Mouse (Mus musculus): ENCODE results near the gene Tmem131. TPM values are rescaled to one million over a fixed set of nuclear protein-coding genes. Genes with fewer than 3 reads are reported as not detected.
A peak's percentile ranks its signal among the peaks of the same experiment; 100 is the strongest.

Tmem131 gene
- polyA plus RNA-seq, 1 experiment from 2014 or later: 13.1 TPM

GRCm38 (mm10) chr1:36785238-36785641 lies 158.2 kb downstream of the Tmem131 start:
- peaks cover 9% of the 10 kb centered on the region for H3K4me1 ChIP-seq (ENCODE audit: control insufficient read depth, insufficient read depth, low read length)
- no peaks in the 10 kb centered on the region for H3K36me3 ChIP-seq (ENCODE audit: control insufficient read depth, insufficient read depth, low read length)
- peak overlapping the region; percentile 55 for H3K4me3 ChIP-seq (replicated peaks; ENCODE audit: low read length)
- peak overlapping the region; percentile 71 for H3K9ac ChIP-seq (ENCODE audit: low read length)
- H3K27me3 ChIP-seq (ENCODE audit: control insufficient read depth, insufficient read depth, low read length): no peaks in the 10 kb centered on the region
- peak; percentile 34; the same call in 1 of the 2 replicates for ATAC-seq (ENCODE audit: insufficient read depth, low FRiP score)
- H3K4me2 ChIP-seq (ENCODE audit: low read depth, low read length): peak overlapping the region; percentile 99
- no peaks in the 10 kb centered on the region; the same call in 1 of the 2 replicates for H3K9me3 ChIP-seq (replicated peaks; ENCODE audit: control insufficient read depth, low read length)
- WGBS: 1% methylated on average over 16 of the region's 16 CpGs
- no peak overlapping the region for H3K27ac ChIP-seq (ENCODE audit: low read length)

GRCm38 (mm10) chr1:36784365-36785134 lies 158.9 kb downstream of the Tmem131 start:
- Histone ChIP-seq H3K4me3 (replicated peaks; ENCODE audit: low read length) (peak overlapping the region; percentile 55), H3K27ac (ENCODE audit: low read length) (no peak overlapping the region), H3K9ac (ENCODE audit: low read length) (peak overlapping the region; percentile 71), H3K4me2 (ENCODE audit: low read depth, low read length) (peak overlapping the region; percentile 99), H3K4me1 (ENCODE audit: control insufficient read depth, insufficient read depth, low read length) (peaks cover 9% of the 10 kb centered on the region), H3K9me3 (replicated peaks; ENCODE audit: control insufficient read depth, low read length) (no peaks in the 10 kb centered on the region; the same call in 1 of the 2 replicates), H3K27me3 (ENCODE audit: control insufficient read depth, insufficient read depth, low read length) (no peaks in the 10 kb centered on the region), H3K36me3 (ENCODE audit: control insufficient read depth, insufficient read depth, low read length) (no peaks in the 10 kb centered on the region)
- peak; percentile 31; the same call in 1 of the 2 replicates for ATAC-seq (ENCODE audit: insufficient read depth, low FRiP score)
- WGBS: 3% methylated on average over 20 of the region's 20 CpGs

- Histone ChIP-seq H3K4me1 (ENCODE audit: control insufficient read depth, insufficient read depth, low read length) (peaks cover 9% of the 10 kb centered on the region), H3K4me2 (ENCODE audit: low read depth, low read length) (no peak overlapping the region), H3K9me3 (replicated peaks; ENCODE audit: control insufficient read depth, low read length) (no peaks in the 10 kb centered on the region; the same call in 1 of the 2 replicates), H3K4me3 (replicated peaks; ENCODE audit: low read length) (no peak overlapping the region), H3K27ac (ENCODE audit: low read length) (no peak overlapping the region), H3K9ac (ENCODE audit: low read length) (no peak overlapping the region), H3K36me3 (ENCODE audit: control insufficient read depth, insufficient read depth, low read length) (no peaks in the 10 kb centered on the region), H3K27me3 (ENCODE audit: control insufficient read depth, insufficient read depth, low read length) (no peaks in the 10 kb centered on the region)
- no peak for ATAC-seq (ENCODE audit: insufficient read depth, low FRiP score)
- WGBS: 69% methylated on average over 11 of the region's 11 CpGs
Measured at GRCm38 (mm10) chr1:36782476-36782875, 161.0 kb downstream of the Tmem131 start.

- 89% methylated on average over 13 of the region's 13 CpGs for WGBS
Measured at GRCm38 (mm10) chr1:36780793-36781192, 162.7 kb downstream of the Tmem131 start.

GRCm38 (mm10) chr1:36772198-36772934 lies 171.1 kb downstream of the Tmem131 start:
- Histone ChIP-seq H3K9ac (ENCODE audit: low read length) (no peak overlapping the region), H3K4me2 (ENCODE audit: low read depth, low read length) (no peak overlapping the region), H3K36me3 (ENCODE audit: control insufficient read depth, insufficient read depth, low read length) (no peaks in the 10 kb centered on the region), H3K4me3 (replicated peaks; ENCODE audit: low read length) (no peak overlapping the region), H3K27me3 (ENCODE audit: control insufficient read depth, insufficient read depth, low read length) (no peaks in the 10 kb centered on the region), H3K9me3 (replicated peaks; ENCODE audit: control insufficient read depth, low read length) (no peaks in the 10 kb centered on the region), H3K27ac (ENCODE audit: low read length) (no peak overlapping the region), H3K4me1 (ENCODE audit: control insufficient read depth, insufficient read depth, low read length) (peaks cover under 1% of the 10 kb centered on the region; the same call in 1 of the 2 replicates)
- peak; percentile 54; the same call in 1 of the 2 replicates for ATAC-seq (ENCODE audit: insufficient read depth, low FRiP score)
- WGBS: 74% methylated on average over 9 of the region's 9 CpGs

More at GRCm38 (mm10) chr1:36780793-36781192, 162.7 kb downstream of the Tmem131 start:
- Histone ChIP-seq H3K36me3 (ENCODE audit: control insufficient read depth, insufficient read depth, low read length) (no peaks in the 10 kb centered on the region), H3K4me3 (replicated peaks; ENCODE audit: low read length) (no peak overlapping the region), H3K4me1 (ENCODE audit: control insufficient read depth, insufficient read depth, low read length) (peaks cover 9% of the 10 kb centered on the region), H3K9me3 (replicated peaks; ENCODE audit: control insufficient read depth, low read length) (no peaks in the 10 kb centered on the region), H3K27me3 (ENCODE audit: control insufficient read depth, insufficient read depth, low read length) (no peaks in the 10 kb centered on the region), H3K27ac (ENCODE audit: low read length) (no peak overlapping the region), H3K4me2 (ENCODE audit: low read depth, low read length) (no peak overlapping the region), H3K9ac (ENCODE audit: low read length) (no peak overlapping the region)
- no peak for ATAC-seq (ENCODE audit: insufficient read depth, low FRiP score)

GRCm38 (mm10) chr1:36770998-36771397 lies 172.5 kb downstream of the Tmem131 start:
- Histone ChIP-seq H3K4me1 (ENCODE audit: control insufficient read depth, insufficient read depth, low read length) (peaks cover 3% of the 10 kb centered on the region), H3K9ac (ENCODE audit: low read length) (no peak overlapping the region), H3K27ac (ENCODE audit: low read length) (no peak overlapping the region), H3K4me2 (ENCODE audit: low read depth, low read length) (peak overlapping the region; percentile 48), H3K27me3 (ENCODE audit: control insufficient read depth, insufficient read depth, low read length) (no peaks in the 10 kb centered on the region), H3K4me3 (replicated peaks; ENCODE audit: low read length) (peak overlapping the region; percentile 29), H3K36me3 (ENCODE audit: control insufficient read depth, insufficient read depth, low read length) (no peaks in the 10 kb centered on the region), H3K9me3 (replicated peaks; ENCODE audit: control insufficient read depth, low read length) (no peaks in the 10 kb centered on the region)
- WGBS: 22% methylated on average over 27 of the region's 27 CpGs
- ATAC-seq (ENCODE audit: insufficient read depth, low FRiP score): no peak

- no peak overlapping the region for H3K4me3 ChIP-seq (replicated peaks; ENCODE audit: low read length)
- H3K36me3 ChIP-seq (ENCODE audit: control insufficient read depth, insufficient read depth, low read length): no peaks in the 10 kb centered on the region
- H3K27me3 ChIP-seq (ENCODE audit: control insufficient read depth, insufficient read depth, low read length): no peaks in the 10 kb centered on the region
- H3K27ac ChIP-seq (ENCODE audit: low read length): no peak overlapping the region
- H3K9me3 ChIP-seq (replicated peaks; ENCODE audit: control insufficient read depth, low read length): no peaks in the 10 kb centered on the region
- no peak overlapping the region for H3K4me2 ChIP-seq (ENCODE audit: low read depth, low read length)
- no peak for ATAC-seq (ENCODE audit: insufficient read depth, low FRiP score)
- 84% methylated on average over 1 of the region's 1 CpGs for WGBS
- no peak overlapping the region for H3K9ac ChIP-seq (ENCODE audit: low read length)
- H3K4me1 ChIP-seq (ENCODE audit: control insufficient read depth, insufficient read depth, low read length): peaks cover 3% of the 10 kb centered on the region
Measured at GRCm38 (mm10) chr1:36769951-36770350, 173.5 kb downstream of the Tmem131 start.

GRCm38 (mm10) chr1:36768786-36769185 lies 174.7 kb downstream of the Tmem131 start:
- no peak for ATAC-seq (ENCODE audit: insufficient read depth, low FRiP score)
- Histone ChIP-seq H3K9me3 (replicated peaks; ENCODE audit: control insufficient read depth, low read length) (no peaks in the 10 kb centered on the region), H3K9ac (ENCODE audit: low read length) (no peak overlapping the region), H3K4me3 (replicated peaks; ENCODE audit: low read length) (no peak overlapping the region), H3K4me2 (ENCODE audit: low read depth, low read length) (no peak overlapping the region), H3K4me1 (ENCODE audit: control insufficient read depth, insufficient read depth, low read length) (peaks cover 3% of the 10 kb centered on the region), H3K27me3 (ENCODE audit: control insufficient read depth, insufficient read depth, low read length) (no peaks in the 10 kb centered on the region), H3K36me3 (ENCODE audit: control insufficient read depth, insufficient read depth, low read length) (no peaks in the 10 kb centered on the region), H3K27ac (ENCODE audit: low read length) (no peak overlapping the region)
- 72% methylated on average over 5 of the region's 5 CpGs for WGBS

- Histone ChIP-seq H3K27ac (ENCODE audit: low read length) (no peak overlapping the region), H3K4me2 (ENCODE audit: low read depth, low read length) (no peak overlapping the region), H3K4me1 (ENCODE audit: control insufficient read depth, insufficient read depth, low read length) (peaks cover 3% of the 10 kb centered on the region), H3K4me3 (replicated peaks; ENCODE audit: low read length) (no peak overlapping the region), H3K36me3 (ENCODE audit: control insufficient read depth, insufficient read depth, low read length) (no peaks in the 10 kb centered on the region), H3K27me3 (ENCODE audit: control insufficient read depth, insufficient read depth, low read length) (no peaks in the 10 kb centered on the region), H3K9ac (ENCODE audit: low read length) (no peak overlapping the region), H3K9me3 (replicated peaks; ENCODE audit: control insufficient read depth, low read length) (no peaks in the 10 kb centered on the region)
- ATAC-seq (ENCODE audit: insufficient read depth, low FRiP score): no peak
- 25% methylated on average over 10 of the region's 10 CpGs for WGBS
Measured at GRCm38 (mm10) chr1:36767321-36767720, 176.1 kb downstream of the Tmem131 start.
